In the genomic region with DNA sequence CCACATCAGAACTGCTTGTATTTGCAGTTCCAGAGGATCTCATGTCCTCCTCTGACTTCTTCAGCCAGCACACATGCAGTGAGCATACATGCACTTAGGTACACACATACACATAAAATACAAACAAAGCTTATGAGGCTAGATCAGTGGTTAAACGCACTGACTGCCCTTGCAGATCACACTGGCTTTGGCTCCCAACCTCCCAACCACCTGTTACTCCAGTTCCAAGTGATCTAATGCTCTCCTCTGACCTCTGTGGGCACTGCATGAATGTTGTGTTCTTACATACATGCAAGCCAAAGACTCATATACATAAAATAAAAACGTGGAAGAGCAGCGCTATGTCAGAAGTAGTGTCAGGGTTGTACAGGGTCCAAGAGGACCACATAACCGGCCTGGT, we compare ENCODE assay signal across 31 mouse cellular contexts.
"Had no signal": no experiment of that assay in that cellular context is flagged by ENCODE, and none has a peak within 500 bp of the region (broad histone marks: within the 10 kb centered on the region; RNA-seq: fewer than 3 reads in every experiment).

No protein-coding gene starts in this region.

- H3K27ac ChIP-seq: limb, embryonic 10.5 days; limb, embryonic 12.5 days; limb, embryonic 13.5 days; limb, embryonic 15.5 days; liver, embryonic 12.5 days; liver, embryonic 13.5 days; liver, embryonic 14.5 days; liver, embryonic 15.5 days; lung, embryonic 15.5 days; macrophage; midbrain, embryonic 10.5 days; midbrain, embryonic 12.5 days; midbrain, embryonic 13.5 days; midbrain, embryonic 15.5 days; neural tube, embryonic 12.5 days; neural tube, embryonic 13.5 days had no signal

- H3K27me3 ChIP-seq: limb, embryonic 12.5 days; limb, embryonic 13.5 days; limb, embryonic 15.5 days; liver, embryonic 12.5 days; liver, embryonic 13.5 days; liver, embryonic 15.5 days; lung, embryonic 15.5 days; megakaryocyte, embryonic 14.5 days; midbrain, embryonic 12.5 days; midbrain, embryonic 13.5 days; midbrain, embryonic 15.5 days; neural tube, embryonic 12.5 days; neural tube, embryonic 13.5 days had no signal

- ATAC-seq: liver, embryonic 12.5 days; liver, postnatal 0 days; lung, postnatal 0 days; midbrain, embryonic 13.5 days; midbrain, embryonic 15.5 days; midbrain, embryonic 16.5 days had no signal

- H3K9ac ChIP-seq: limb, embryonic 12.5 days; limb, embryonic 13.5 days; limb, embryonic 15.5 days; liver, embryonic 12.5 days; liver, embryonic 13.5 days; liver, embryonic 14.5 days; liver, embryonic 15.5 days; liver, postnatal 0 days; lung, embryonic 14.5 days; lung, embryonic 15.5 days; midbrain, embryonic 12.5 days; midbrain, embryonic 13.5 days; midbrain, embryonic 15.5 days; neural tube, embryonic 12.5 days; neural tube, embryonic 13.5 days had no signal

- H3K4me1 ChIP-seq: limb, embryonic 10.5 days; limb, embryonic 12.5 days; limb, embryonic 15.5 days; liver, embryonic 12.5 days; liver, embryonic 13.5 days; liver, embryonic 15.5 days; lung, embryonic 15.5 days; midbrain, embryonic 10.5 days; midbrain, embryonic 12.5 days; midbrain, embryonic 15.5 days; neural tube, embryonic 12.5 days had no signal

- DNase-seq: left cerebral cortex, postnatal 4 days; liver; liver, embryonic 13.5 days; liver, postnatal 0 days; lung, adult 18-20 months; lung, adult 2 months; lung, embryonic 14.5 days; lung, postnatal 10 days; lung, postnatal 14 days; lung, postnatal 4 days; midbrain, embryonic 14.5 days had no signal

- H3K9me3 ChIP-seq: limb, embryonic 10.5 days; limb, embryonic 12.5 days; limb, embryonic 13.5 days; limb, embryonic 15.5 days; liver, embryonic 12.5 days; liver, embryonic 13.5 days; liver, embryonic 15.5 days; lung, embryonic 15.5 days; megakaryocyte, embryonic 14.5 days; midbrain, embryonic 10.5 days; midbrain, embryonic 12.5 days; midbrain, embryonic 13.5 days; midbrain, embryonic 15.5 days; neural tube, embryonic 12.5 days; neural tube, embryonic 13.5 days had no signal

- H3K36me3 ChIP-seq: limb, embryonic 10.5 days; limb, embryonic 12.5 days; limb, embryonic 13.5 days; limb, embryonic 15.5 days; liver, embryonic 12.5 days; liver, embryonic 13.5 days; liver, embryonic 15.5 days; lung, embryonic 15.5 days; midbrain, embryonic 10.5 days; midbrain, embryonic 12.5 days; midbrain, embryonic 13.5 days; midbrain, embryonic 15.5 days; neural tube, embryonic 12.5 days; neural tube, embryonic 13.5 days had no signal

- H3K4me3 ChIP-seq: limb, embryonic 10.5 days; limb, embryonic 12.5 days; limb, embryonic 13.5 days; limb, embryonic 15.5 days; liver, embryonic 12.5 days; liver, embryonic 13.5 days; liver, embryonic 15.5 days; lung, embryonic 15.5 days; megakaryocyte, embryonic 14.5 days; midbrain, embryonic 10.5 days; midbrain, embryonic 12.5 days; midbrain, embryonic 13.5 days; midbrain, embryonic 15.5 days; neural tube, embryonic 12.5 days; neural tube, embryonic 13.5 days had no signal

- H3K4me2 ChIP-seq: limb, embryonic 12.5 days; limb, embryonic 13.5 days; limb, embryonic 15.5 days; liver, embryonic 11.5 days; liver, embryonic 12.5 days; liver, embryonic 13.5 days; liver, embryonic 15.5 days; lung, embryonic 14.5 days; lung, embryonic 15.5 days; midbrain, embryonic 11.5 days; midbrain, embryonic 12.5 days; midbrain, embryonic 13.5 days; midbrain, embryonic 15.5 days; neural tube, embryonic 12.5 days; neural tube, embryonic 13.5 days had no signal
